Mouse (Mus musculus): ENCODE measurements around the gene Cyp2g1. TPM values are rescaled to one million over a fixed set of nuclear protein-coding genes. Genes with fewer than 3 reads are reported as not detected.
"Not testable (repeated sequence)": the region's sequence is repeated elsewhere in the genome, so short reads cannot be mapped to it uniquely, and the experiment has no call there.

The Cyp2g1 gene
- polyA plus RNA-seq, 1 experiment from 2014 or later: not detected

GRCm38 (mm10) chr7:26786013-26786412 is 22.7 kb upstream of the Cyp2g1 start:
- H3K4me2 ChIP-seq; H3K36me3 ChIP-seq; H3K9me3 ChIP-seq; H3K4me1 ChIP-seq; H3K9ac ChIP-seq; H3K27me3 ChIP-seq (replicated peaks); H3K27ac ChIP-seq; H3K4me3 ChIP-seq (replicated peaks); ATAC-seq (ENCODE audit: insufficient read depth, low FRiP score, low read depth): not testable (repeated sequence)
- 54% methylated on average over 1 of the region's 1 CpGs for WGBS

GRCm38 (mm10) chr7:26789984-26790383 is 18.7 kb upstream of the Cyp2g1 start:
- H3K4me2 ChIP-seq: no peak overlapping the region
- H3K4me3 ChIP-seq (replicated peaks): no peak overlapping the region
- no peaks in the 10 kb centered on the region for H3K27me3 ChIP-seq (replicated peaks)
- H3K27ac ChIP-seq: no peak overlapping the region
- ATAC-seq (ENCODE audit: insufficient read depth, low FRiP score, low read depth): no peak
- H3K36me3 ChIP-seq: no peaks in the 10 kb centered on the region
- no peak overlapping the region for H3K9ac ChIP-seq
- H3K9me3 ChIP-seq: no peaks in the 10 kb centered on the region
- H3K4me1 ChIP-seq: no peaks in the 10 kb centered on the region
- 55% methylated on average over 6 of the region's 6 CpGs for WGBS

GRCm38 (mm10) chr7:26800104-26800503 is 8.6 kb upstream of the Cyp2g1 start:
- Histone ChIP-seq H3K4me2 (no peak overlapping the region), H3K36me3 (no peaks in the 10 kb centered on the region), H3K27ac (no peak overlapping the region), H3K4me1 (no peaks in the 10 kb centered on the region), H3K27me3 (replicated peaks) (no peaks in the 10 kb centered on the region), H3K9me3 (no peaks in the 10 kb centered on the region), H3K9ac (no peak overlapping the region), H3K4me3 (replicated peaks) (no peak overlapping the region)
- no peak for ATAC-seq (ENCODE audit: insufficient read depth, low FRiP score, low read depth)

GRCm38 (mm10) chr7:26800996-26801395 is 7.7 kb upstream of the Cyp2g1 start:
- Histone ChIP-seq H3K4me3 (replicated peaks) (no peak overlapping the region), H3K36me3 (no peaks in the 10 kb centered on the region), H3K4me1 (no peaks in the 10 kb centered on the region), H3K9me3 (no peaks in the 10 kb centered on the region), H3K4me2 (no peak overlapping the region), H3K27ac (no peak overlapping the region), H3K9ac (no peak overlapping the region), H3K27me3 (replicated peaks) (no peaks in the 10 kb centered on the region)
- no peak for ATAC-seq (ENCODE audit: insufficient read depth, low FRiP score, low read depth)
- 91% methylated on average over 1 of the region's 1 CpGs for WGBS

GRCm38 (mm10) chr7:26831556-26832292 is 23.0 kb downstream of the Cyp2g1 start:
- not testable (repeated sequence) for H3K4me2 ChIP-seq; H3K9me3 ChIP-seq; H3K4me3 ChIP-seq (replicated peaks); H3K36me3 ChIP-seq; ATAC-seq (ENCODE audit: insufficient read depth, low FRiP score, low read depth); H3K27me3 ChIP-seq (replicated peaks); H3K4me1 ChIP-seq; H3K9ac ChIP-seq; H3K27ac ChIP-seq
- WGBS: 66% methylated on average over 9 of the region's 9 CpGs

- not testable (repeated sequence) for H3K4me2 ChIP-seq; H3K4me1 ChIP-seq; H3K27ac ChIP-seq; H3K27me3 ChIP-seq (replicated peaks); H3K9ac ChIP-seq; H3K36me3 ChIP-seq; H3K4me3 ChIP-seq (replicated peaks); H3K9me3 ChIP-seq; ATAC-seq (ENCODE audit: insufficient read depth, low FRiP score, low read depth)
- 52% methylated on average over 7 of the region's 7 CpGs for WGBS
Measured at GRCm38 (mm10) chr7:26832668-26833067, 24.0 kb downstream of the Cyp2g1 start.

GRCm38 (mm10) chr7:26835059-26835458 is 26.4 kb downstream of the Cyp2g1 start, which contains the start of gene Cyp2a5:
Gene Cyp2a5, plus strand, starts transcription at chr7:26835305.
- WGBS: 83% methylated on average over 3 of the region's 3 CpGs
- H3K9ac ChIP-seq; H3K27me3 ChIP-seq (replicated peaks); ATAC-seq (ENCODE audit: insufficient read depth, low FRiP score, low read depth); H3K4me2 ChIP-seq; H3K36me3 ChIP-seq; H3K9me3 ChIP-seq; H3K4me3 ChIP-seq (replicated peaks); H3K4me1 ChIP-seq; H3K27ac ChIP-seq: not testable (repeated sequence)

GRCm38 (mm10) chr7:26843400-26843799 is 34.7 kb downstream of the Cyp2g1 start:
- not testable (repeated sequence) for H3K4me3 ChIP-seq (replicated peaks); ATAC-seq (ENCODE audit: insufficient read depth, low FRiP score, low read depth); H3K4me2 ChIP-seq; H3K27me3 ChIP-seq (replicated peaks); H3K9ac ChIP-seq; H3K9me3 ChIP-seq; H3K36me3 ChIP-seq; H3K27ac ChIP-seq; H3K4me1 ChIP-seq
- 74% methylated on average over 2 of the region's 2 CpGs for WGBS

- not testable (repeated sequence) for H3K9ac ChIP-seq; H3K4me2 ChIP-seq; H3K4me1 ChIP-seq; H3K27me3 ChIP-seq (replicated peaks); H3K9me3 ChIP-seq; H3K27ac ChIP-seq; H3K36me3 ChIP-seq; ATAC-seq (ENCODE audit: insufficient read depth, low FRiP score, low read depth); H3K4me3 ChIP-seq (replicated peaks)
Measured at GRCm38 (mm10) chr7:26850063-26850462, 41.4 kb downstream of the Cyp2g1 start.

Other genes starting within 250 kb of the Cyp2g1 start
- gene Vmn1r185, start 190.4 kb upstream of the Cyp2g1 start, polyA plus RNA-seq (2015; fragmentation: Nextera tagmentation; extraction: Ambion mirVana): not detected in 2 replicates
- not detected in 2 replicates for gene Cyp2b23, start 122.5 kb upstream of the Cyp2g1 start, polyA plus RNA-seq (2015; fragmentation: Nextera tagmentation; extraction: Ambion mirVana)
- gene Cyp2b19, start 51.8 kb upstream of the Cyp2g1 start, polyA plus RNA-seq (2015; fragmentation: Nextera tagmentation; extraction: Ambion mirVana): 0.09 TPM in 1 of 2 replicates, not detected in the other
- 0.23 and 1.1 TPM in 2 replicates for gene Cyp2a5, start 26.4 kb downstream of the Cyp2g1 start, polyA plus RNA-seq (2015; fragmentation: Nextera tagmentation; extraction: Ambion mirVana)
- gene Cyp2a22, start 130.5 kb downstream of the Cyp2g1 start, polyA plus RNA-seq (2015; fragmentation: Nextera tagmentation; extraction: Ambion mirVana): not detected in 2 replicates
- gene Cyp2a12, start 220.2 kb downstream of the Cyp2g1 start, polyA plus RNA-seq (2015; fragmentation: Nextera tagmentation; extraction: Ambion mirVana): 0.18 TPM in 1 of 2 replicates, not detected in the other

Measured in stomach, embryonic 15.5 days (tissue).